Mouse (Mus musculus) megakaryocyte, embryonic 14.5 days (primary cell): ENCODE data around the gene Ppp2r2d.

Source experiments
- FLI1 ChIP-seq: IDR thresholded peaks from 2 replicates; pipeline ENCODE4 v1.6.1; 2012; ENCODE audit warnings: low read length, inconsistent platforms, mixed read lengths
- GATA1 ChIP-seq: IDR thresholded peaks from 3 replicates; pipeline ENCODE4 v1.6.1; 2012; ENCODE audit warnings: mixed read lengths, low read length, inconsistent platforms, borderline replicate concordance

GRCm38 (mm10) chr7:138827812-138828211 lies 18.1 kb upstream of the Ppp2r2d start:
- TF ChIP-seq GATA1: no peak
- TF ChIP-seq FLI1: no peak
